Mouse (Mus musculus): ENCODE measurements at regions not wholly inside any gene's neighbourhood (a gene's known extent, or its start where the extent isn't known, plus 50 kb on each side); places are given as distances from the start of the nearest gene placed in this dataset.
A peak's percentile ranks its signal among the peaks of the same experiment; 100 is the strongest.

- peak; percentile 57 for DNase-seq (ENCODE audit: extremely low spot score)
Observed at GRCm38 (mm10) chr15:64434502-64434901, 374.2 kb upstream of the Fam49b start.

GRCm38 (mm10) chr15:64434908-64435307, 374.6 kb upstream of the Fam49b start:
- no peak for DNase-seq (ENCODE audit: extremely low spot score)

- no peak for DNase-seq (ENCODE audit: extremely low spot score)
Observed at GRCm38 (mm10) chr15:64445076-64445475, 372.4 kb upstream of the Gm21798 start.

- no peak for DNase-seq (ENCODE audit: extremely low spot score)
Observed at GRCm38 (mm10) chr15:64446411-64447072, 371.0 kb upstream of the Gm21798 start.

- DNase-seq (ENCODE audit: extremely low spot score), result no peak
Observed at GRCm38 (mm10) chr15:64447239-64447952, 370.1 kb upstream of the Gm21798 start.

GRCm38 (mm10) chr15:64448581-64449140, 368.8 kb upstream of the Gm21798 start:
- DNase-seq (ENCODE audit: extremely low spot score), result no peak

GRCm38 (mm10) chr15:64470743-64471142, 346.8 kb upstream of the Gm21798 start:
- DNase-seq (ENCODE audit: extremely low spot score), result no peak

GRCm38 (mm10) chr15:64471597-64471996, 345.9 kb upstream of the Gm21798 start:
- DNase-seq (ENCODE audit: extremely low spot score), result no peak

GRCm38 (mm10) chr15:64474236-64474635, 343.3 kb upstream of the Gm21798 start:
- DNase-seq (ENCODE audit: extremely low spot score), result no peak

GRCm38 (mm10) chr15:64477131-64477530, 340.4 kb upstream of the Gm21798 start:
- no peak for DNase-seq (ENCODE audit: extremely low spot score)

- DNase-seq (ENCODE audit: extremely low spot score), result no peak
Observed at GRCm38 (mm10) chr15:64480625-64481024, 336.9 kb upstream of the Gm21798 start.

- DNase-seq (ENCODE audit: extremely low spot score), result no peak
Observed at GRCm38 (mm10) chr15:64481226-64481625, 336.3 kb upstream of the Gm21798 start.

GRCm38 (mm10) chr15:64482960-64483359, 334.5 kb upstream of the Gm21798 start:
- no peak for DNase-seq (ENCODE audit: extremely low spot score)

- no peak for DNase-seq (ENCODE audit: extremely low spot score)
Observed at GRCm38 (mm10) chr15:64487801-64488200, 329.7 kb upstream of the Gm21798 start.

- DNase-seq (ENCODE audit: extremely low spot score), result no peak
Observed at GRCm38 (mm10) chr15:64500783-64501182, 316.7 kb upstream of the Gm21798 start.

GRCm38 (mm10) chr15:64501479-64501878, 316.0 kb upstream of the Gm21798 start:
- no peak for DNase-seq (ENCODE audit: extremely low spot score)

- no peak for DNase-seq (ENCODE audit: extremely low spot score)
Observed at GRCm38 (mm10) chr15:64504751-64505150, 312.7 kb upstream of the Gm21798 start.

GRCm38 (mm10) chr15:64510649-64511048, 306.8 kb upstream of the Gm21798 start:
- DNase-seq (ENCODE audit: extremely low spot score), result no peak

- DNase-seq (ENCODE audit: extremely low spot score), result no peak
Observed at GRCm38 (mm10) chr15:64511176-64511575, 306.3 kb upstream of the Gm21798 start.

- no peak for DNase-seq (ENCODE audit: extremely low spot score)
Observed at GRCm38 (mm10) chr15:64512615-64513014, 304.9 kb upstream of the Gm21798 start.

- DNase-seq (ENCODE audit: extremely low spot score), result no peak
Observed at GRCm38 (mm10) chr15:64513501-64514097, 303.9 kb upstream of the Gm21798 start.

- no peak for DNase-seq (ENCODE audit: extremely low spot score)
Observed at GRCm38 (mm10) chr15:64515179-64515578, 302.3 kb upstream of the Gm21798 start.

- DNase-seq (ENCODE audit: extremely low spot score), result no peak
Observed at GRCm38 (mm10) chr15:64519207-64519628, 298.3 kb upstream of the Gm21798 start.
